Mouse (Mus musculus) left cerebral cortex, adult 6 months (tissue): ENCODE results near the gene Dmrtc1b. TPM values are rescaled to one million over a fixed set of nuclear protein-coding genes. Genes with fewer than 3 reads are reported as not detected.

Experiments used
- long read RNA-seq, 2 experiments: library from polyadenylated mRNA; unstranded; transcript quantifications; one replicate each; pipeline ENCODE4 v2.0.0; 2019 to 2020
- polyA plus RNA-seq: library from polyadenylated mRNA; unstranded; fragments of <200 nt; fragmentation: Nextera tagmentation; gene quantifications from 2 replicates; pipeline ENCODE4 v1.2.3, GENCODE M21; 2021

Gene Dmrtc1b
- not detected in 2 replicates for polyA plus RNA-seq
- long read RNA-seq, experiment 1 = 0 reads
- long read RNA-seq, experiment 2 = 0 reads

DNA sequence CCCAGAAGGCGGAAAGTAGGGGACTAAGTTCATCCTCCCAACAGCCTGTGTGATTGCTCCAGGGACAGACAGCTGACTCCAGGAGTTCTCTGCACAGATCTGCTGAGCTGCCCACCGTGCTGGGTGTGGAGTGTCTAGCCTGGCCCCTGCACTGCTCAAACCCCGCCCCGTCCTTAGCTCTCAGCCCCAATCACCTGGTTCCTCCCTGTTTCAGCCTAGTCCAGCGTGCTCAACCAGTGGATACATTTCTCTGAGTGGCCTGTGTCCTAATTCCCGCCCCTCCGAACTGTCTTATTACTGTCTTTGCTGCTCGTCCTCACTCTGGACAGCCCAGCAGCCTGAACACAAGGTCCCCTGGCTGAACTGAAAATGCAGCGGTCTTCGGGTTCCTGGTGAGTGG, at the start of gene Dmrtc1b, which contains the start of gene Gm9112:
Dmrtc1b (plus strand) TSS at position 331 of the 400 bp plus-strand sequence.
Gm9112 (minus strand) TSS at position 101 of the 400 bp plus-strand sequence.

DNA sequence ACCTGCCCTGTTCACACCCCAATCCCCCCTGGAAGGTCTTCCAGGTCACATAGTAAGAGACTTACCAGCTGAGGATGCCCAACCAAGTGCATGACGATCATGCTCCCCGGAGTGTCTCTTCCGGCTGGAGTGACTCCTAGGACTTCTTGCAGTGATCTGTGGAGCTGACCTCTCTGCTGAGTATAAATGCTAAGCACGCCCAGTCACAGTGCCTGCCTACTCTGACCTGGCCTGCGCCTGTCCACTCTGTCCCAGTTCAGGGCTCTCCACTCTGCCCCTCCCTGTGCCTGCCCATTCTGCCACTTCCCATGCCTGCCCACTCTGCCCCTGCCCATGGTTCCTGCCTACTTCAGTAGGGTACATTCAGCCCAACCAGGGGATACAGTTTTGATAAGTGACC, 20.8 kb upstream of the Dmrtc1b start, which contains the start of gene Gm3880:
Gm3880 (minus strand) TSS at position 101 of the 400 bp plus-strand sequence.

Other genes with a start within 250 kb of the Dmrtc1b start
- 5.8 and 6.0 TPM in 2 replicates for gene Hdac8, start 202.5 kb upstream of the Dmrtc1b start, polyA plus RNA-seq
- gene Phka1, start 63.6 kb upstream of the Dmrtc1b start, polyA plus RNA-seq = 1.5 and 3.1 TPM in 2 replicates
- not detected in 2 replicates for gene Gm3880, start 20.9 kb upstream of the Dmrtc1b start, polyA plus RNA-seq
- not detected in 2 replicates for gene Gm9112, start 230 bp upstream of the Dmrtc1b start, polyA plus RNA-seq
- gene Dmrtc1c1, start 95.1 kb downstream of the Dmrtc1b start, polyA plus RNA-seq = not detected in 2 replicates
- not detected in 2 replicates for gene Dmrtc1c2, start 146.8 kb downstream of the Dmrtc1b start, polyA plus RNA-seq
- gene 1700031F05Rik, start 160.1 kb downstream of the Dmrtc1b start, polyA plus RNA-seq = not detected in 2 replicates
- 9.1 and 12.8 TPM in 2 replicates for gene Dmrtc1a, start 200.8 kb downstream of the Dmrtc1b start, polyA plus RNA-seq
- gene 1700011M02Rik, start 201.0 kb downstream of the Dmrtc1b start, polyA plus RNA-seq = not detected in 2 replicates
- not detected in 2 replicates for gene 1700018G05Rik, start 220.5 kb downstream of the Dmrtc1b start, polyA plus RNA-seq